Mouse (Mus musculus) kidney, postnatal 0 days (tissue): ENCODE measurements around the gene Stk32c. TPM values are rescaled to one million over a fixed set of nuclear protein-coding genes. Genes with fewer than 3 reads are reported as not detected.
A peak's percentile ranks its signal among the peaks of the same experiment; 100 is the strongest.

Experiments used
- ATAC-seq: fragments of 200-750 bp; cut with Nextera tagmentation; replicated peaks from 2 replicates; pipeline ENCODE4 v1.8.0; 2017; ENCODE audit warnings: low read depth, moderate number of reproducible peaks, moderate TSS enrichment, moderate library complexity; ENCODE audit not compliant: low FRiP score
- DNase-seq: peaks from one replicate; pipeline ENCODE4 v3.0.0-alpha.2; 2016; ENCODE audit warnings: low spot score
- H3K27ac ChIP-seq: fragments of 300-500 bp; sonication (generic); 2 replicates; pipeline ENCODE4 v1.5.1; 2014; ENCODE audit warnings: mild to moderate bottlenecking
- H3K27me3 ChIP-seq: fragments of 300-500 bp; sonication (generic); 2 replicates; pipeline ENCODE4 v1.6.1; 2014; ENCODE audit warnings: low read length, mixed read lengths; ENCODE audit not compliant: insufficient read depth
- H3K36me3 ChIP-seq: fragments of 300-500 bp; sonication (generic); 2 replicates; pipeline ENCODE4 v1.6.1; 2014; ENCODE audit warnings: low read length, mixed read lengths; ENCODE audit not compliant: insufficient read depth
- H3K4me1 ChIP-seq: fragments of 300-500 bp; sonication (generic); replicated peaks from 2 replicates; pipeline ENCODE4 v1.6.1; 2014; ENCODE audit warnings: antibody characterized with exemption, low read length, mixed read lengths; ENCODE audit not compliant: insufficient read depth
- H3K4me2 ChIP-seq: fragments of 300-500 bp; sonication (generic); 2 replicates; pipeline ENCODE4 v1.6.1; 2014; ENCODE audit warnings: mild to moderate bottlenecking, low read length, moderate library complexity, mixed read lengths
- H3K4me3 ChIP-seq: fragments of 300-500 bp; sonication (generic); replicated peaks from 2 replicates; pipeline ENCODE4 v1.5.1; 2014; ENCODE audit warnings: low read depth, low read length
- H3K9ac ChIP-seq: fragments of 300-500 bp; sonication (generic); 2 replicates; pipeline ENCODE4 v1.6.1; 2014; ENCODE audit warnings: low read depth, low read length
- H3K9me3 ChIP-seq: fragments of 300-500 bp; sonication (generic); replicated peaks from 2 replicates; pipeline ENCODE4 v1.6.1; 2016; ENCODE audit warnings: low read length, inconsistent platforms, mixed read lengths
- CTCF ChIP-seq: IDR thresholded peaks from 2 replicates; pipeline ENCODE4 v1.5.1; 2016; ENCODE audit warnings: antibody characterized with exemption, low read depth, mild to moderate bottlenecking, moderate library complexity
- WGBS: fragments of 180-500 bp; shearing (Covaris S2); extraction: QIAGEN DNeasy Blood & Tissue Kit; methylation state at CpG from one replicate; pipeline ENCODE4 v1.1.7; 2014; 5-methylcytosine and 5-hydroxymethylcytosine counted together
- polyA plus RNA-seq: library from polyadenylated mRNA; unstranded; fragments of >200 nt; fragmentation: Nextera tagmentation; extraction: Ambion mirVana; gene quantifications from 2 replicates; pipeline ENCODE4 v1.2.1, GENCODE M21; 2015

The Stk32c gene
- polyA plus RNA-seq, 1 experiment from 2014 or later: 0.25 TPM

GRCm38 (mm10) chr7:139246086-139246485 is 33.0 kb upstream of the Stk32c start:
- peak; percentile 40 for DNase-seq
- Histone ChIP-seq H3K27ac (no peak overlapping the region), H3K36me3 (no peaks in the 10 kb centered on the region), H3K4me1 (peaks cover 26% of the 10 kb centered on the region), H3K9ac (no peak overlapping the region), H3K9me3 (no peaks in the 10 kb centered on the region), H3K4me2 (no peak overlapping the region), H3K4me3 (no peak overlapping the region), H3K27me3 (no peaks in the 10 kb centered on the region)
- WGBS: 52% methylated on average over 5 of the region's 5 CpGs
- no peak for TF ChIP-seq CTCF
- ATAC-seq: no peak

DNA sequence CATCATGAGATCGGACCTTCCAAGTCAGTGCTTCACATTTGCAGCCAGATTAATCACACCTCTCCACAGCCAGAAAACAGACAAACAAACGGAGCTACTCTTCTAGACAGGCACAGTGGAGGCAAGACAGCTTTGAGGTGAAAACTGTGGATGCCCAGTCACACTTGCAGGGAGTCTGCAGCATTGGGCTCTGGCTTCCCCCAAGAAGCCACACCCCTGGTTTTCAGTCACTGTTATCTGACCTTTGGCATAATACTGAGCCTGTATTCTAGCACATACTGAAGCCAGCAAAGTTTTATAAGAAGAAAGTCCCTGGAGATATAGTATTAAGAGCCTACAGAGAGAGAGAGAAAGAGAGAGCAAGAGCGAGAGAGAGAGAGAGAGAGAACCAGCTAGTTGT is 26.3 kb upstream of the Stk32c start:
- Histone ChIP-seq H3K4me1 (peaks cover 7% of the 10 kb centered on the region; the same call in 1 of the 2 replicates), H3K27ac (no peak overlapping the region), H3K36me3 (no peaks in the 10 kb centered on the region), H3K27me3 (no peaks in the 10 kb centered on the region), H3K4me3 (no peak overlapping the region), H3K4me2 (no peak overlapping the region), H3K9ac (no peak overlapping the region), H3K9me3 (no peaks in the 10 kb centered on the region)
- ATAC-seq: no peak
- no peak for TF ChIP-seq CTCF
- no peak for DNase-seq
- 81% methylated on average over 3 of the region's 3 CpGs for WGBS

DNA sequence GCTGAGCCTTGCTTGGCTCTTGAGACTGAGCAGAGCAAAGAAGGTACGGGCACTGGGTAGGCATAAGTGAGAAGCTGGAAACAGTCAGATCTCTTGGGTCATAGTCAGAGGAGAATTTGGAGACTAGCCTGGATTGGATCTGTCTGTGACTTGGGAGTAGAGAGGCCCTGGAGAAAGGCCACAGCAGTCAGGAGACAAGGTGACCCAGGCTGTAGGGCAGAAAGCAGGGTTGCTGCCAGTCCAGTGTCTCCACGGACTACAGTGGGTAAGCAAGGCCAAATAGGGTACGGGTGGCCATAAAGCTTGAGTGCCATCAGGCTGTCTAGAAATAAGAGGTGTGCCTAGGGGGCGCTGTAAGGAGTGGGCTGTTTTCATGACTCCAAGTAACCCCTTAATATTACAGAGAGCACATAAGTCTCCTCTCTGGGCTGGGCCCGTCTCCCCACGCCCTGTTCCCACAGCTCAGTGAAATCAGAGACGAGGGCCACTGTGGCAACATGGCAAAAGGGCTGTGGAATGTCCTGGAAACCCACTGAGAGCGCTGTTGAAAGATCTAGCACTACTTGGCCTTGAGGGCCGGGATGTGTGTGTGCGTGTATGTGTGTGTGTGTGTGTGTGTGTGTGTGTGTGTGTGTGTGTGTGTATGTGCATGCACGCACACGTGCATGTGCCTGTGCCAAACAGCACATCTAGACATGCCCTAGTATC is 22.7 kb upstream of the Stk32c start:
- peak; percentile 37; the same call in 1 of the 2 replicates for TF ChIP-seq CTCF
- Histone ChIP-seq H3K9ac (no peak overlapping the region), H3K4me1 (peaks cover 7% of the 10 kb centered on the region; the same call in 1 of the 2 replicates), H3K27ac (no peak overlapping the region), H3K4me2 (no peak overlapping the region), H3K4me3 (no peak overlapping the region), H3K36me3 (no peaks in the 10 kb centered on the region), H3K27me3 (no peaks in the 10 kb centered on the region), H3K9me3 (no peaks in the 10 kb centered on the region)
- ATAC-seq (no peak), DNase-seq (no peak)
- WGBS: 86% methylated on average over 12 of the region's 12 CpGs

GRCm38 (mm10) chr7:139234426-139235188 is 21.5 kb upstream of the Stk32c start:
- peaks cover 7% of the 10 kb centered on the region; the same call in 1 of the 2 replicates for H3K4me1 ChIP-seq
- WGBS: 15% methylated on average over 18 of the region's 18 CpGs
- H3K4me2 ChIP-seq: 0 out of 2 replicates have a peak overlapping the region, but pooled peaks have one; percentile 6
- TF ChIP-seq CTCF: peak; percentile 53; the same call in 1 of the 2 replicates
- H3K9ac ChIP-seq: no peak overlapping the region
- H3K9me3 ChIP-seq: no peaks in the 10 kb centered on the region
- H3K27me3 ChIP-seq: no peaks in the 10 kb centered on the region
- peak; percentile 81 for DNase-seq
- no peak overlapping the region for H3K4me3 ChIP-seq
- peak overlapping the region; percentile 64 for H3K27ac ChIP-seq
- H3K36me3 ChIP-seq: no peaks in the 10 kb centered on the region
- ATAC-seq: peak; percentile 77

GRCm38 (mm10) chr7:139233714-139234113 is 20.6 kb upstream of the Stk32c start:
- Histone ChIP-seq H3K4me2 (no peak overlapping the region), H3K9ac (no peak overlapping the region), H3K27ac (peak overlapping the region; percentile 60; the same call in 1 of the 2 replicates), H3K36me3 (no peaks in the 10 kb centered on the region), H3K4me3 (no peak overlapping the region), H3K27me3 (no peaks in the 10 kb centered on the region), H3K9me3 (no peaks in the 10 kb centered on the region), H3K4me1 (peaks cover 7% of the 10 kb centered on the region; the same call in 1 of the 2 replicates)
- ATAC-seq: peak; percentile 81
- 1% methylated on average over 7 of the region's 7 CpGs for WGBS
- TF ChIP-seq CTCF: peak; percentile 97
- DNase-seq: peak; percentile 91

- H3K36me3 ChIP-seq: no peaks in the 10 kb centered on the region
- H3K27me3 ChIP-seq: no peaks in the 10 kb centered on the region
- 66% methylated on average over 12 of the region's 12 CpGs for WGBS
- no peak overlapping the region for H3K9ac ChIP-seq
- H3K27ac ChIP-seq: no peak overlapping the region
- no peak overlapping the region for H3K4me3 ChIP-seq
- DNase-seq (no peak), ATAC-seq (no peak)
- no peak overlapping the region for H3K4me2 ChIP-seq
- TF ChIP-seq CTCF: no peak
- H3K9me3 ChIP-seq: no peaks in the 10 kb centered on the region
- peaks cover 7% of the 10 kb centered on the region; the same call in 1 of the 2 replicates for H3K4me1 ChIP-seq
These were observed 17.1 kb upstream of the Stk32c start for GRCm38 (mm10) chr7:139230241-139230640.
